Mouse (Mus musculus): ENCODE measurements around the gene Hyal1. TPM values are rescaled to one million over a fixed set of nuclear protein-coding genes. Genes with fewer than 3 reads are reported as not detected.

The Hyal1 gene
- polyA plus RNA-seq, 1 experiment from 2014 or later = 6.6 TPM

DNA sequence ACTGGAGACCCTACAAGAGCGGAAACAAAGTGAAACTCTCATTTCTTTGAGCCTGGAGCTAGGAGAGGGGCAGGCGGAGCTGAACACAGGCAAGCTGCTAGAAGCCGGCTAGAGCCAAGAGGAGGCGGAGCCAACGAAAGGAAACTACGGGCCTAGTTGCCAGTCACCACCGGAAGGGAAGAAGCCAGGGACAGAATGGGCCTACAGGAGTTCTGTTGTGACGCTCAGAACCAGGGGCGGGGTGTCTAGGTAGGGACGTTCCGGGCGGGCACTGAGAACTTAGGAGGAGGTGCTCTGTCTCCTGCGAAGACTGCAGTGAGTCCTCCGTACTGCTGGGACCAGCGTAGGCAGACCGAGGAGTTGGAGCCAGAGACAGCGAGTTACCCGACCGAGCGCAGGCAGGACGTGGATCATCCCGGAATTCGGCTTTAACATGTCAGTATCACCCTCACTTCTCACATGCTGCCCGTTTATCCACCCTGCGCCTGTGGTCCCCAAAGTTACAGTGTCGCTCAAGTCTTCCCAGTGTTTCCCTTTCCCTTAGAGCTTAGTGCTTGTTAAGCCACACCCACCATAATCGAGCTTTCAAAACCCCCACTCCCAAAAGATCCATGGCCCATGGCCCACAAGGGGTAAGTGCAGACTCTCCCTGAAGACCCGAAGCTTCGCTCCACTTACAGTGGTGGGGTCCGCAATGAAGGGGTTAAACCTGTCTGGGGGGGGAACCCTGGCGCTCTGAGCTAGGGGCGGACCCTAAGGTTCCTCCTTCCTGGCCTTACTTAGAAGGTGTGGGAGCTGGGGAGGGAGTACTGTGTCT is 4.0 kb downstream of the Hyal1 start, which contains the start of gene Hyal3:
Hyal3 (plus strand) TSS at position 318 of the 817 bp plus-strand sequence.
- peak; percentile 84 for DNase-seq (ENCODE audit: low spot score)
- Histone ChIP-seq H3K4me3 (peak within 1 kb of the TSS; percentile 70), H3K9me3 (no peaks in the 10 kb centered on the region), H3K27me3 (ENCODE audit: insufficient read depth, poor library complexity, severe bottlenecking) (no peaks in the 10 kb centered on the region), H3K27ac (peak within 1 kb of the TSS; percentile 93), H3K36me3 (peaks cover 19% of the 10 kb centered on the region), H3K4me1 (replicated peaks) (peaks cover 74% of the 10 kb centered on the region)
- 1% methylated on average over 32 of the region's 32 CpGs for WGBS

DNA sequence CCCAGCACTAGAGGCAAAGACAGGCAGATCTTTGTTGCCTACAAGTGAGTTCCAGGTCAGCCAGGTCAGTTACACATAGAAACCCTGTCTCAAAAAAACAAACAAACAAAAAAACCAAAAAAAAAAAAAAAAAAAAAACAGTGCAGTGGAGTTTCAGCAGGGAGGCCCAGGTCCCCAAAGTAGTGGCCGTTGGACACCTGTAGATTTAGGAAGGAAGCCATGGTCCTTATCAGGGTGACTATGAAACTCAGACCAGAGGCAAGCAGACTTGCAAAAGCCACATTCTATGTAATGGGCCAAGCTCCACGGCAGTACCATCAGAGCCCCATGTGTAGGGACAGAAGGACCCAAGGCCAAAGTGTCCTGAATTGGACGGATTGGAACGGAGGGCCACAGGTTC is 4.9 kb downstream of the Hyal1 start:
- Histone ChIP-seq H3K4me3 (peak overlapping the region; percentile 70), H3K27ac (peak overlapping the region; percentile 93), H3K9me3 (no peaks in the 10 kb centered on the region), H3K27me3 (ENCODE audit: insufficient read depth, poor library complexity, severe bottlenecking) (no peaks in the 10 kb centered on the region), H3K36me3 (peaks cover 19% of the 10 kb centered on the region), H3K4me1 (replicated peaks) (peaks cover 67% of the 10 kb centered on the region)
- WGBS = 76% methylated on average over 4 of the region's 4 CpGs
- no peak for DNase-seq (ENCODE audit: low spot score)

DNA sequence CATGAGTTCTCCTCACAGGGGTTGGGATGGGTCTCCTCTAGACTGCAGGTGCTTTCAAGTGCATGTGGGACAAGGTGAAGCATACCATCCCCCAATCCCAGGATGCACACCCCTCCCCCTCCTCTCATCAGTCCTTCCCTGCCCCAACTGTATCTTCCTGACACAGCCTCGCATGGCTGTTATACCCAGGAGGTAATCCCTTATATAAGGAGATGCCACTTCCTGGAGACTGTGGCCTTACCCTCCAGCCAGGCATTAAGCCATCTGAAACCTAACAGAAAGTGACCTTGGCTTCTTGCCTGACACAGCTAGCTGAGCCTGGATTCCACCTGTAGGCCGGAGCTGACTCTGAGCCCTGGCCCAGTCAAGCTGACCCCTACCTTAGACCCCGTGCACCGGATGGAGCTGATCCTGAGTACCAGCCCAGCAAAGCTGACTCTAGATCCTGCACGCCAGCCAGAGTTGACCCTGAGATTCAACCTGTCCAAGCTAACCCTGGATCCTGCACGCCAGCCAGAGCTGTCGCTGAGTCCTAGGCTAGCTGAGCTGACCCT is 5.9 kb downstream of the Hyal1 start:
- no peak for DNase-seq (ENCODE audit: low spot score)
- Histone ChIP-seq H3K9me3 (no peaks in the 10 kb centered on the region), H3K4me1 (replicated peaks) (peaks cover 65% of the 10 kb centered on the region), H3K27me3 (ENCODE audit: insufficient read depth, poor library complexity, severe bottlenecking) (no peaks in the 10 kb centered on the region), H3K4me3 (no peak overlapping the region), H3K27ac (no peak overlapping the region), H3K36me3 (peaks cover 19% of the 10 kb centered on the region)
- WGBS = 90% methylated on average over 7 of the region's 7 CpGs

- Histone ChIP-seq H3K27ac (0 out of 2 replicates have a peak overlapping the region, but pooled peaks have one; percentile 3), H3K4me3 (no peak overlapping the region; the same call in 1 of the 2 replicates), H3K27me3 (ENCODE audit: insufficient read depth, poor library complexity, severe bottlenecking) (no peaks in the 10 kb centered on the region), H3K36me3 (peaks cover 19% of the 10 kb centered on the region), H3K9me3 (no peaks in the 10 kb centered on the region), H3K4me1 (replicated peaks) (peaks cover 65% of the 10 kb centered on the region)
- 91% methylated on average over 14 of the region's 14 CpGs for WGBS
- DNase-seq (ENCODE audit: low spot score) = no peak
These were observed 6.4 kb downstream of the Hyal1 start for GRCm38 (mm10) chr9:107583174-107583573.

- Histone ChIP-seq H3K4me1 (replicated peaks) (peaks cover 44% of the 10 kb centered on the region), H3K9me3 (no peaks in the 10 kb centered on the region), H3K27ac (peak overlapping the region; percentile 70), H3K36me3 (peaks cover 42% of the 10 kb centered on the region), H3K4me3 (no peak overlapping the region), H3K27me3 (ENCODE audit: insufficient read depth, poor library complexity, severe bottlenecking) (no peaks in the 10 kb centered on the region)
- WGBS = 92% methylated on average over 5 of the region's 5 CpGs
- no peak for DNase-seq (ENCODE audit: low spot score)
These were observed 9.8 kb downstream of the Hyal1 start for GRCm38 (mm10) chr9:107586504-107586903.

DNA sequence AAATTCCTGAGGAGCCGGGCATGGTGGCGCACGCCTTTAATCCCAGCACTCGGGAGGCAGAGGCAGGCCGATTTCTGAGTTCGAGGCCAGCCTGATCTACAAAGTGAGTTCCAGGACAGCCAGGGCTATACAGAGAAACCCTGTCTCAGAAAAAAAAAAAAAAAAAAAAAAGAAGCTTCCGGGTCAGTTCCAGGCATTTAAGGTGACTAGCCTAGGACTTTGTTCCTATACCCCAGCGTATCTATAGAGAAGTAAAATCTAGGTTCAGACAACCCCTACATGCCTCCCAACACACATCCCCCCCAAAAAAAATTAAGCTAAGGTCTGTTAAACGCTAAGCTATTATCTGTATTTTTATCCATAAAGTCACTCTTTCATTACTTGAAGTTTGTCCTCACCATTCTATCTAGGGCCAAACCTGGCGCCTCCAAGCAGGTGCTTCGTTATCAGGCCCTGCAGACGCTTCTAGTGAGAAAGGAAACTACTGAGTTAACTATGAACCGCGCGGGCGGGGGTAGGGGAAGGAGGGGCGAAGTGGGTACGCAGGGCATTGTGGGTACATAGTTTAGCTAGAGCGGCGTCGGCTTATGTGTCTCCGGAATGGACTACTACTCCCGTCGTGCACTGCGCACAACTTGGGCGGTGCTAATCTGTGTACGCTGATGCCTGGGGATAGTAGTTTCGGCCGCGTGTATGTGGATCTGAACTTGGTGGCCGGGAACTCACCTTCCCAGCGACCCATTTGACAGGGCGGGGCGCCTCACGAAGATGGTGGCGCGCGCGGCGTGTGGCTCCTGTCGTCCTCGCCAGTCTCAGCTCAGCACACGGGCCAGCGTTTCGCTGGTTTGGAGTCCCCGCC is 10.5 kb downstream of the Hyal1 start, which contains the start of gene Ifrd2:
Ifrd2 (plus strand) TSS at position 669 of the 859 bp plus-strand sequence.
- peak within 1 kb of the TSS; percentile 85 for H3K27ac ChIP-seq
- no peaks in the 10 kb centered on the region for H3K9me3 ChIP-seq
- WGBS = 15% methylated on average over 46 of the region's 46 CpGs
- peaks cover 49% of the 10 kb centered on the region for H3K36me3 ChIP-seq
- peak within 1 kb of the TSS; percentile 68 for H3K4me3 ChIP-seq
- no peaks in the 10 kb centered on the region for H3K27me3 ChIP-seq (ENCODE audit: insufficient read depth, poor library complexity, severe bottlenecking)
- peak; percentile 96 for DNase-seq (ENCODE audit: low spot score)
- H3K4me1 ChIP-seq (replicated peaks) = peaks cover 42% of the 10 kb centered on the region

GRCm38 (mm10) chr9:107587833-107588639 is 11.3 kb downstream of the Hyal1 start:
- Histone ChIP-seq H3K27ac (peak overlapping the region; percentile 85), H3K27me3 (ENCODE audit: insufficient read depth, poor library complexity, severe bottlenecking) (no peaks in the 10 kb centered on the region), H3K4me1 (replicated peaks) (peaks cover 38% of the 10 kb centered on the region), H3K36me3 (peaks cover 50% of the 10 kb centered on the region), H3K4me3 (peak overlapping the region; percentile 68), H3K9me3 (no peaks in the 10 kb centered on the region)
- DNase-seq (ENCODE audit: low spot score) = no peak
- WGBS = 7% methylated on average over 33 of the region's 33 CpGs

- 91% methylated on average over 25 of the region's 25 CpGs for WGBS
- peaks cover 58% of the 10 kb centered on the region for H3K36me3 ChIP-seq
- H3K4me1 ChIP-seq (replicated peaks) = peaks cover 47% of the 10 kb centered on the region
- no peak overlapping the region for H3K4me3 ChIP-seq
- no peaks in the 10 kb centered on the region for H3K9me3 ChIP-seq
- H3K27me3 ChIP-seq (ENCODE audit: insufficient read depth, poor library complexity, severe bottlenecking) = no peaks in the 10 kb centered on the region
- DNase-seq (ENCODE audit: low spot score) = no peak
- H3K27ac ChIP-seq = no peak overlapping the region
These were observed 13.5 kb downstream of the Hyal1 start for GRCm38 (mm10) chr9:107590058-107590772.

DNA sequence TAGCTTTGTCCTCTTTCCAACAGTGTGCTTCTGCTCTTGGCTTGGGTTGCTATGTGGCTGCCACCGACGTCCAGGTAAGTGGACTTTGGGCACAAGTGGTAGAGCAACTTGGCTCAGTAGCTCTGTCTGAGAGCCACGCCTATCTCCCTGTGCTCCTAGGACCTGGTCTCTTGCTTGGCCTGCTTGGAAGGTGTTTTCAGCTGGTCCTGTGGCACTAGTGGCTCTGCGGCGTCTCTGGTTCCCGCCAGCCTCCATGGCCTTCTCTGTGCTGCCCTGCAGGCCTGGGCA is 14.0 kb downstream of the Hyal1 start:
- no peaks in the 10 kb centered on the region for H3K9me3 ChIP-seq
- H3K4me1 ChIP-seq (replicated peaks) = peaks cover 47% of the 10 kb centered on the region
- H3K27me3 ChIP-seq (ENCODE audit: insufficient read depth, poor library complexity, severe bottlenecking) = no peaks in the 10 kb centered on the region
- 93% methylated on average over 6 of the region's 6 CpGs for WGBS
- peaks cover 58% of the 10 kb centered on the region for H3K36me3 ChIP-seq
- no peak for DNase-seq (ENCODE audit: low spot score)
- no peak overlapping the region for H3K27ac ChIP-seq
- H3K4me3 ChIP-seq = no peak overlapping the region

- no peak overlapping the region for H3K4me3 ChIP-seq
- DNase-seq (ENCODE audit: low spot score) = no peak
- H3K36me3 ChIP-seq = peaks cover 58% of the 10 kb centered on the region
- no peaks in the 10 kb centered on the region for H3K27me3 ChIP-seq (ENCODE audit: insufficient read depth, poor library complexity, severe bottlenecking)
- no peaks in the 10 kb centered on the region for H3K9me3 ChIP-seq
- H3K27ac ChIP-seq = no peak overlapping the region
- H3K4me1 ChIP-seq (replicated peaks) = peaks cover 34% of the 10 kb centered on the region
- 83% methylated on average over 11 of the region's 11 CpGs for WGBS
These were observed 16.6 kb downstream of the Hyal1 start for GRCm38 (mm10) chr9:107593101-107593976.
